Mouse (Mus musculus) neural tube, embryonic 14.5 days (tissue): ENCODE results near the gene Rps6ka3. TPM values are rescaled to one million over a fixed set of nuclear protein-coding genes. Genes with fewer than 3 reads are reported as not detected.

Experiments used
- ATAC-seq: fragments of 200-750 bp; cut with Nextera tagmentation; 2 replicates; pipeline ENCODE4 v1.8.0; 2017; ENCODE audit warnings: low read depth, mild to moderate bottlenecking, moderate TSS enrichment, moderate library complexity
- H3K27ac ChIP-seq: fragments of 300-500 bp; sonication (generic); 2 replicates; pipeline ENCODE4 v1.5.1; 2014; ENCODE audit warnings: low read depth, mild to moderate bottlenecking, control low read depth, low read length, moderate library complexity, mixed read lengths
- H3K27me3 ChIP-seq: fragments of 300-500 bp; sonication (generic); 2 replicates; pipeline ENCODE4 v1.6.1; 2014; ENCODE audit warnings: low read length; ENCODE audit not compliant: control insufficient read depth, insufficient read depth
- H3K36me3 ChIP-seq: fragments of 300-500 bp; sonication (generic); 2 replicates; pipeline ENCODE4 v1.6.1; 2014; ENCODE audit warnings: low read length, mixed read lengths; ENCODE audit not compliant: control insufficient read depth, insufficient read depth
- H3K4me1 ChIP-seq: fragments of 300-500 bp; sonication (generic); 2 replicates; pipeline ENCODE4 v1.6.1; 2014; ENCODE audit warnings: low read length; ENCODE audit not compliant: control insufficient read depth, insufficient read depth
- H3K4me2 ChIP-seq: fragments of 300-500 bp; sonication (generic); 2 replicates; pipeline ENCODE4 v1.6.1; 2014; ENCODE audit warnings: mild to moderate bottlenecking, low read depth, low read length, control low read depth
- H3K4me3 ChIP-seq: fragments of 300-500 bp; sonication (generic); 2 replicates; pipeline ENCODE4 v1.5.1; 2014; ENCODE audit warnings: low read depth, low read length, control low read depth, mixed read lengths
- H3K9ac ChIP-seq: fragments of 300-500 bp; sonication (generic); replicated peaks from 2 replicates; pipeline ENCODE4 v1.6.1; 2014; ENCODE audit warnings: low read depth, mild to moderate bottlenecking, control low read depth, low read length, mixed read lengths
- H3K9me3 ChIP-seq: fragments of 300-500 bp; sonication (generic); 2 replicates; pipeline ENCODE4 v1.6.1; 2016; ENCODE audit warnings: low read length; ENCODE audit not compliant: control insufficient read depth
- WGBS: fragments of 180-500 bp; shearing (Covaris S2); extraction: QIAGEN DNeasy Blood & Tissue Kit; methylation state at CpG from one replicate; pipeline ENCODE4 v1.1.7; 2014; 5-methylcytosine and 5-hydroxymethylcytosine counted together
- polyA plus RNA-seq: library from polyadenylated mRNA; unstranded; fragments of >200 nt; fragmentation: Nextera tagmentation; extraction: Ambion mirVana; gene quantifications from 2 replicates; pipeline ENCODE4 v1.2.1, GENCODE M21; 2014

Gene Rps6ka3
- 4.4 and 6.4 TPM in 2 replicates for polyA plus RNA-seq

DNA sequence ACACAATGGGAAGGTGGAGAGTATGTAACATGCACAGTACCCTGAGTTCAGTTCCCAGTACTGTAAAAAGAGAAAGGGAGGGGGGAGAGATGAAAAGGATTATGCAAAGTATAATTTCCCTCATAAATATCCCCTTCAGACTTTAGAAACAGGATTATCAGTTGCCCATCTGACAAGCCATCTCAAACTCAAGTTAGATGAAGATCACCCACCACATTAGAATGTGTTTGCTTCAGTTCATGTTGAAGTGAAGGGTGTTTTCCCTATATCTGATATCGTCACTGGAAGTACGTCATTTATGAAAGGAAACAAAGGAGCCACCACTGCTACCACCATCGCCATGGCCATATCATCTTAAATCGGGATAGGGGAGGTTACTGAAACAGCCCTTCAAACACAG, at the start of gene Rps6ka3:
TSS of gene Rps6ka3 (plus strand) at position 301 of the 400 bp plus-strand sequence.
- Histone ChIP-seq H3K4me2 (no peak within 1 kb of the TSS), H3K9ac (no peak within 1 kb of the TSS), H3K9me3 (no peaks in the 10 kb centered on the region), H3K4me3 (no peak within 1 kb of the TSS), H3K27me3 (no peaks in the 10 kb centered on the region), H3K27ac (no peak within 1 kb of the TSS), H3K4me1 (no peaks in the 10 kb centered on the region), H3K36me3 (no peaks in the 10 kb centered on the region)
- ATAC-seq: no peak
- WGBS: 92% methylated on average over 4 of the region's 4 CpGs

GRCm38 (mm10) chrX:159169200-159169599, 40.9 kb upstream of the Rps6ka3 start:
- H3K4me2 ChIP-seq: no peak overlapping the region
- no peaks in the 10 kb centered on the region for H3K9me3 ChIP-seq
- no peak for ATAC-seq
- no peaks in the 10 kb centered on the region for H3K27me3 ChIP-seq
- no peaks in the 10 kb centered on the region for H3K36me3 ChIP-seq
- H3K4me1 ChIP-seq: no peaks in the 10 kb centered on the region
- no peak overlapping the region for H3K4me3 ChIP-seq
- no peak overlapping the region for H3K27ac ChIP-seq
- 84% methylated on average over 2 of the region's 2 CpGs for WGBS
- H3K9ac ChIP-seq: no peak overlapping the region

DNA sequence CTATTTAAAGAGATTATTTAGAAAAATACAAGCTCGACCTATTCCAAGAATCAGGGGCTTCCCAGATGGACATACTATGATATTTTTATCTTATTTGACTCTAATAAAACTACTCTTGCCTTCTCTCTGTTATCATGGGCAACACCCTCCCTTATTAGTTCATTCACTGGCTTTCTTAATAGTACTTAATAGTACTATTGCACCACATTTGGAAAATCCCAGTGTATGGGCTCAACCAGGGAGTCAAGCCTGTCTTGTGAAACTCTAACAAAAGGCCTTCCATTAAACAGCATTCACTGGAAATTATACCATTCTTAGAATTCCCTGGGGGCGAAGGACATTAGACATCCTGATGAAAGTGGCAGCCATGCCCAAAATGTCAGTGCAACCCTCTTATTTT, 38.5 kb upstream of the Rps6ka3 start:
- no peak overlapping the region for H3K4me3 ChIP-seq
- ATAC-seq: no peak

DNA sequence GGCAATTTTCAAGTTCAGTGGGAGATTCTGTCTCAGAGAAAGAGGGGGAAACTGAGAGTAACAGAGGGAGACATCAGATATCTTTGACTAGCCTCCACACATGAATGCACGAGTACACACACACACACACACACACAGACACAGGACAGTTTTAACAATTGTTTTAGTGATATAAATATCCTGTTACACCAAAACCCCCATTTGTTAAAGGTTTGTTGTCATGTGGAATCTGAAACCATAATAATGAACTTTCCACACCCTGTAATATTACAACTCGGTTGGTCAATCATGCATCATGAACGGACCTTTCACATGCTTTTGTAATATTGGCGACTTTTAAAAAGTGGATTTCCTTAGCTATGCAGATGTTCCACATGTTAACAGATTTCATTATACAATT, 18.5 kb upstream of the Rps6ka3 start:
- H3K4me2 ChIP-seq: no peak overlapping the region
- H3K4me1 ChIP-seq: no peaks in the 10 kb centered on the region
- H3K27me3 ChIP-seq: no peaks in the 10 kb centered on the region
- no peak overlapping the region for H3K27ac ChIP-seq
- 92% methylated on average over 4 of the region's 4 CpGs for WGBS
- H3K36me3 ChIP-seq: no peaks in the 10 kb centered on the region
- no peak overlapping the region for H3K4me3 ChIP-seq
- no peak for ATAC-seq
- no peak overlapping the region for H3K9ac ChIP-seq
- H3K9me3 ChIP-seq: no peaks in the 10 kb centered on the region

More for the DNA sequence above, 38.5 kb upstream of the Rps6ka3 start:
- H3K4me2 ChIP-seq: no peak overlapping the region
- H3K27me3 ChIP-seq: no peaks in the 10 kb centered on the region
- H3K27ac ChIP-seq: no peak overlapping the region
- H3K36me3 ChIP-seq: no peaks in the 10 kb centered on the region
- H3K9ac ChIP-seq: no peak overlapping the region
- 76% methylated on average over 2 of the region's 2 CpGs for WGBS
- H3K9me3 ChIP-seq: no peaks in the 10 kb centered on the region
- no peaks in the 10 kb centered on the region for H3K4me1 ChIP-seq

DNA sequence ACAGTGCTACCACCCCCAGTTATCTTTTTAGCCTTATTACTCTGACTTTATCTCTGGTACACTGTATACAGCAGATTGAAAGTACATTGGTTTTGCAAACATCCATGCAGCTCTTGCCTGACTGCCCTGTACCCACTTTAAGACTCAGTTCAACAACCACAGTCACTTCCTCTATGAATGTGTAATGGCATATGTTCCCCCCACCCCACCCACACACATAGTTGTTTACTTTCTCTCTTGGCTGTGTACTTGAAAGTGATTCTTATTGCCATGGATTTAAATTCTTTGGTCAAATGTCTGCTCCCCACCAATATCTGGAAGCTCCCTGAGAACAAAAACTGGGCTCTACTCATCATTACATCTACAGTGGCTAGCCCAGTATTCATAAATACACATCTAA, 10.6 kb upstream of the Rps6ka3 start:
- H3K27me3 ChIP-seq: no peaks in the 10 kb centered on the region
- no peak overlapping the region for H3K27ac ChIP-seq

DNA sequence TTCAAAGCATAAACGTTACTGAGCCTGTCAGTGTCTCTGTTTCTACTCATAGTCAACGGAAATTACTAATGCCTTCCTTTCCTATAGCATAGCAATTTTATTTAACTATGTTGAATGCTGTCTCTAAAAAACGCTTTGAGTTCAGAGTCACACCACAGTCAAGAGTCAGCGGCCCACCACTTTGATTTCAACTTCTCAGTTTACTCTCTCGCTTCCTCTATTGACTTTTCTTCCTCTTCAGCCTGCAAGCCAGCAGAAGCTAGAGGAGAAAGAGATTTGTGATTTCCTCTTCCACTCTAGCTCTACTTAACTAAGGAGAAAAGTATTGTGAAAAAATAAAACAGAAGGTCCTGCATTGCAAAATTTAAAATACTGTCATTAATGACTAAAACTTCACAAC, 10.0 kb upstream of the Rps6ka3 start:
- ATAC-seq: no peak
- Histone ChIP-seq H3K9ac (no peak overlapping the region), H3K4me1 (no peaks in the 10 kb centered on the region), H3K4me2 (no peak overlapping the region), H3K4me3 (no peak overlapping the region), H3K36me3 (no peaks in the 10 kb centered on the region), H3K9me3 (no peaks in the 10 kb centered on the region), H3K27ac (no peak overlapping the region), H3K27me3 (no peaks in the 10 kb centered on the region)
- WGBS: 82% methylated on average over 5 of the region's 5 CpGs

More for the DNA sequence above, 10.6 kb upstream of the Rps6ka3 start:
- H3K4me3 ChIP-seq: no peak overlapping the region
- no peaks in the 10 kb centered on the region for H3K9me3 ChIP-seq
- H3K4me1 ChIP-seq: no peaks in the 10 kb centered on the region
- H3K4me2 ChIP-seq: no peak overlapping the region
- no peaks in the 10 kb centered on the region for H3K36me3 ChIP-seq
- ATAC-seq: no peak
- no peak overlapping the region for H3K9ac ChIP-seq

GRCm38 (mm10) chrX:159210892-159211583, 931 bp downstream of the Rps6ka3 start:
- Histone ChIP-seq H3K4me2 (no peak overlapping the region), H3K4me1 (no peaks in the 10 kb centered on the region), H3K4me3 (no peak overlapping the region), H3K9me3 (no peaks in the 10 kb centered on the region), H3K27me3 (no peaks in the 10 kb centered on the region), H3K36me3 (no peaks in the 10 kb centered on the region), H3K9ac (no peak overlapping the region), H3K27ac (no peak overlapping the region)
- no peak for ATAC-seq
- WGBS: 84% methylated on average over 5 of the region's 5 CpGs

GRCm38 (mm10) chrX:159215253-159215652, 5.1 kb downstream of the Rps6ka3 start:
- WGBS: 33% methylated on average over 3 of the region's 3 CpGs
- ATAC-seq: no peak

GRCm38 (mm10) chrX:159222474-159222873, 12.4 kb downstream of the Rps6ka3 start:
- WGBS: 62% methylated on average over 3 of the region's 3 CpGs
- H3K9me3 ChIP-seq: no peaks in the 10 kb centered on the region
- H3K27me3 ChIP-seq: no peaks in the 10 kb centered on the region
- no peak for ATAC-seq
- no peak overlapping the region for H3K4me3 ChIP-seq
- H3K4me1 ChIP-seq: no peaks in the 10 kb centered on the region
- H3K36me3 ChIP-seq: no peaks in the 10 kb centered on the region
- H3K4me2 ChIP-seq: no peak overlapping the region
- no peak overlapping the region for H3K9ac ChIP-seq
- H3K27ac ChIP-seq: no peak overlapping the region

More at GRCm38 (mm10) chrX:159215253-159215652, 5.1 kb downstream of the Rps6ka3 start:
- Histone ChIP-seq H3K4me3 (no peak overlapping the region), H3K36me3 (no peaks in the 10 kb centered on the region), H3K27ac (no peak overlapping the region), H3K4me1 (no peaks in the 10 kb centered on the region), H3K9ac (no peak overlapping the region), H3K27me3 (no peaks in the 10 kb centered on the region), H3K9me3 (no peaks in the 10 kb centered on the region), H3K4me2 (no peak overlapping the region)
